ENCODE assay signal across 26 mouse cellular contexts in the genomic region with DNA sequence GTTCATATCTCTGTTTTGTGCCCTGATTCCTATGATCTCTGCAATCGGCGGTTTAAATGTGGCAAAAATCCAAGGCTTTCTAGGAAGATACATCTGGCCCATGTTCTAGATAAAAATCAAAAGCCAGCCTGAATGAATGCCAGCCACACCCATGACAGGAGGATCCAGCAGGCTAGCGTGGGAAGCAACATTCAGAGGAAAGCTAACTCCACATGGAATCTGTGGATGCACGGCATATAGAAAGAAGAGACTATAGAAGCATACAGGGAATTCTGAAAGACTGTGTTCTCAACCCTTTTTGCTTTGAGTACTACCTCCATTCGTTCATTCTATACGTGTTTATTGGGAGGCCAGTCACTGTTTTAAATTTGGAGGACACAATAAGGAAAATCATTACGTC.
DNase-seq lines count a peak whose midpoint lies in the region; ATAC-seq and TF ChIP-seq lines count a peak whose summit lies in the region.
"Had no signal": no experiment of that assay in that cellular context is flagged by ENCODE, and none has a peak within 500 bp of the region (broad histone marks: within the 10 kb centered on the region; RNA-seq: fewer than 3 reads in every experiment).

No protein-coding gene starts in this region.

- H3K4me3 ChIP-seq in embryonic facial prominence, embryonic 14.5 days (ENCODE audit: low read depth, low read length), result no peak overlapping the region
- no peak overlapping the region for H3K4me3 ChIP-seq in embryonic facial prominence, embryonic 10.5 days
- no peak overlapping the region for H3K4me3 ChIP-seq in olfactory bulb, adult 2 months (ENCODE audit: insufficient read depth, low read depth, low read length)
- H3K4me3 ChIP-seq in midbrain, embryonic 15.5 days, result no peak overlapping the region
- H3K4me3 ChIP-seq: embryonic facial prominence, embryonic 15.5 days; forebrain, embryonic 15.5 days; hindbrain, embryonic 15.5 days; intestine, embryonic 15.5 days; limb, embryonic 13.5 days; lung, embryonic 15.5 days; megakaryocyte, embryonic 14.5 days; myocyte; neural tube, embryonic 13.5 days had no signal

- H3K27me3 ChIP-seq in embryonic facial prominence, embryonic 14.5 days (replicated peaks; ENCODE audit: control insufficient read depth, insufficient read depth, low read length), result no peaks in the 10 kb centered on the region
- H3K27me3 ChIP-seq in embryonic facial prominence, embryonic 10.5 days (replicated peaks; ENCODE audit: low read depth, poor library complexity, severe bottlenecking), result no peaks in the 10 kb centered on the region
- H3K27me3 ChIP-seq in midbrain, embryonic 15.5 days (replicated peaks), result no peaks in the 10 kb centered on the region
- H3K27me3 ChIP-seq: embryonic facial prominence, embryonic 15.5 days; forebrain, embryonic 15.5 days; hindbrain, embryonic 15.5 days; intestine, embryonic 15.5 days; limb, embryonic 13.5 days; lung, embryonic 15.5 days; neural tube, embryonic 13.5 days had no signal

- no peak for TF ChIP-seq CTCF in olfactory bulb, adult 2 months (IDR thresholded peaks at IDR 0.05; ENCODE audit: insufficient read depth, low read depth, low read length)

- intact Hi-C loops in left cerebral cortex, postnatal 14 days (cut with DNase I), result no loop called here

- H3K4me1 ChIP-seq in embryonic facial prominence, embryonic 14.5 days (ENCODE audit: control insufficient read depth, insufficient read depth, low read length), result peaks cover 8% of the 10 kb centered on the region
- no peaks in the 10 kb centered on the region for H3K4me1 ChIP-seq in embryonic facial prominence, embryonic 10.5 days
- peaks cover 5% of the 10 kb centered on the region; the same call in 1 of the 2 replicates for H3K4me1 ChIP-seq in olfactory bulb, adult 2 months (ENCODE audit: control insufficient read depth, insufficient read depth, low read length)
- no peaks in the 10 kb centered on the region for H3K4me1 ChIP-seq in midbrain, embryonic 15.5 days
- H3K4me1 ChIP-seq: embryonic facial prominence, embryonic 15.5 days; hindbrain, embryonic 15.5 days; intestine, embryonic 15.5 days; limb, embryonic 13.5 days; lung, embryonic 15.5 days; neural tube, embryonic 13.5 days had no signal

- no peak for ATAC-seq in embryonic facial prominence, embryonic 14.5 days (ENCODE audit: low read depth)
- no peak for ATAC-seq in midbrain, embryonic 15.5 days (replicated peaks)
- ATAC-seq in monocyte, adult 5-6 weeks (replicated peaks; ENCODE audit: insufficient number of reproducible peaks, low FRiP score, low TSS enrichment, poor library complexity, severe bottlenecking), result no peak
- ATAC-seq: forebrain, embryonic 15.5 days; intestine, embryonic 15.5 days had no signal

- H3K9me3 ChIP-seq in embryonic facial prominence, embryonic 14.5 days (ENCODE audit: control insufficient read depth, low read length), result no peaks in the 10 kb centered on the region
- no peaks in the 10 kb centered on the region for H3K9me3 ChIP-seq in embryonic facial prominence, embryonic 10.5 days
- no peaks in the 10 kb centered on the region for H3K9me3 ChIP-seq in midbrain, embryonic 15.5 days
- H3K9me3 ChIP-seq: embryonic facial prominence, embryonic 15.5 days; forebrain, embryonic 15.5 days; hindbrain, embryonic 15.5 days; intestine, embryonic 15.5 days; limb, embryonic 13.5 days; lung, embryonic 15.5 days; megakaryocyte, embryonic 14.5 days; neural tube, embryonic 13.5 days had no signal

- peak; percentile 22 for DNase-seq in embryonic facial prominence, embryonic 14.5 days (ENCODE audit: low spot score)
- DNase-seq in embryonic facial prominence, embryonic 10.5 days (ENCODE audit: low spot score), result no peak
- DNase-seq in left cerebral cortex, postnatal 14 days (ENCODE audit: low spot score in 2 of 2), result peak; percentile 9 to 47
- no peak for DNase-seq in left cerebral cortex, adult 8-10 months (ENCODE audit: low spot score in 2 of 2)
- peak; percentile 34 for DNase-seq in NIH3T3 (ENCODE audit: low read depth)
- DNase-seq: cerebellum, adult 18-20 months; cerebellum, postnatal 25 days; embryo, embryonic 11 days; heart, postnatal 4 days; kidney, adult 8-10 months; kidney, postnatal 10 days; lung, postnatal 36 days; spleen, adult 18-20 months had no signal

- no peak overlapping the region for H3K9ac ChIP-seq in embryonic facial prominence, embryonic 14.5 days (ENCODE audit: low read depth, low read length)
- no peak overlapping the region for H3K9ac ChIP-seq in midbrain, embryonic 15.5 days
- H3K9ac ChIP-seq: embryonic facial prominence, embryonic 15.5 days; forebrain, embryonic 15.5 days; hindbrain, embryonic 15.5 days; intestine, embryonic 15.5 days; limb, embryonic 13.5 days; liver, embryonic 14.5 days; lung, embryonic 15.5 days; neural tube, embryonic 13.5 days had no signal

- H3K36me3 ChIP-seq in embryonic facial prominence, embryonic 14.5 days (ENCODE audit: control insufficient read depth, insufficient read depth, low read length), result no peaks in the 10 kb centered on the region
- H3K36me3 ChIP-seq in embryonic facial prominence, embryonic 10.5 days (replicated peaks), result no peaks in the 10 kb centered on the region
- no peaks in the 10 kb centered on the region for H3K36me3 ChIP-seq in midbrain, embryonic 15.5 days (replicated peaks)
- H3K36me3 ChIP-seq: embryonic facial prominence, embryonic 15.5 days; forebrain, embryonic 15.5 days; hindbrain, embryonic 15.5 days; intestine, embryonic 15.5 days; limb, embryonic 13.5 days; lung, embryonic 15.5 days; neural tube, embryonic 13.5 days had no signal

- WGBS in embryonic facial prominence, embryonic 14.5 days, result 68% methylated on average over 7 of the region's 7 CpGs
- 90% methylated on average over 7 of the region's 7 CpGs for WGBS in embryonic facial prominence, embryonic 10.5 days
- 37% methylated on average over 7 of the region's 7 CpGs for WGBS in olfactory bulb, adult 2 months
- 76% methylated on average over 7 of the region's 7 CpGs for WGBS in midbrain, embryonic 15.5 days

- TF ChIP-seq POLR2A in olfactory bulb, adult 2 months (IDR thresholded peaks at IDR 0.05; ENCODE audit: insufficient read depth, low read depth, low read length), result no peak

- no peak overlapping the region for H3K4me2 ChIP-seq in embryonic facial prominence, embryonic 14.5 days (ENCODE audit: low read depth, low read length)
- no peak overlapping the region for H3K4me2 ChIP-seq in midbrain, embryonic 15.5 days
- H3K4me2 ChIP-seq: embryonic facial prominence, embryonic 15.5 days; forebrain, embryonic 15.5 days; hindbrain, embryonic 15.5 days; intestine, embryonic 15.5 days; limb, embryonic 13.5 days; lung, embryonic 15.5 days; neural tube, embryonic 13.5 days had no signal

- H3K27ac ChIP-seq in embryonic facial prominence, embryonic 14.5 days (replicated peaks; ENCODE audit: low read depth, low read length), result no peak overlapping the region
- no peak overlapping the region for H3K27ac ChIP-seq in embryonic facial prominence, embryonic 10.5 days (replicated peaks)
- peak overlapping the region; percentile 80 for H3K27ac ChIP-seq in olfactory bulb, adult 2 months (ENCODE audit: insufficient read depth, low read depth, low read length)
- no peak overlapping the region for H3K27ac ChIP-seq in midbrain, embryonic 15.5 days
- H3K27ac ChIP-seq: embryonic facial prominence, embryonic 15.5 days; forebrain, embryonic 15.5 days; hindbrain, embryonic 15.5 days; intestine, embryonic 15.5 days; limb, embryonic 13.5 days; liver, embryonic 14.5 days; lung, embryonic 15.5 days; neural tube, embryonic 13.5 days had no signal

Comparison
In these comparisons a context has a peak if more than half of its experiments do, and no peak if none do; other contexts are left out.
1. DNase-seq: peak in embryonic facial prominence, embryonic 14.5 days (single experiment), left cerebral cortex, postnatal 14 days (2 of 2) and NIH3T3 (single experiment); none in embryonic facial prominence, embryonic 10.5 days (single experiment) and left cerebral cortex, adult 8-10 months (0 of 2).